Mouse (Mus musculus) gastrocnemius, postnatal 4 days (tissue): ENCODE measurements around the gene Mrtfb. TPM values are rescaled to one million over a fixed set of nuclear protein-coding genes. Genes with fewer than 3 reads are reported as not detected.
"Not testable (repeated sequence)": the region's sequence is repeated elsewhere in the genome, so short reads cannot be mapped to it uniquely, and the experiment has no call there.

Source experiments
- DNase-seq, 2 experiments: peaks; one replicate each; pipeline ENCODE4 v3.0.0; 2021 to 2022; ENCODE audit warnings: low spot score in 2 of 2, mixed read lengths in 2 of 2
- total RNA-seq, 2 experiments: library from RNA; stranded (reverse); gene quantifications; 2 replicates each; pipeline ENCODE4 v1.2.3; 2021

The Mrtfb gene
- total RNA-seq, 2 experiments from 2014 or later, result 32.0 to 32.9 TPM

DNA sequence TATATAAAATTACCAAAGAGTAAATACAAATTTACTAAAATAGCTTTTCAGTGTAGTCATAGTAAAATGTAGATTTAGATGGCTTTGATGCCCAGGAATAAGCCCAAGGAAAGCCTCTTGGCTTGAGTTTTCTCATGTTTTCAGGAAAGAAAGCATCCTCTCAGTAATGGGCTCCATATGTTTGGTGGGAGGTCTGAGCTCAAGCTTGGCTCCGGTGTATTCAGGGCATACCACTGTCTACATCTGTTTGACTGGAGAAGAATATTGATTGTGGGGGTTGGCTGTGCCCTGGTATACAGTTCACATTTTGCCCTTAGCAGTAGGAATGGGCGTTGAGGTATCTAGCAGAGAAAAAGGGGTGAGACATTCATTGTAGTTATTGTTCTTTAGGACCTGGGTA lies 13.1 kb downstream of the Mrtfb start:
- no peak for DNase-seq

DNA sequence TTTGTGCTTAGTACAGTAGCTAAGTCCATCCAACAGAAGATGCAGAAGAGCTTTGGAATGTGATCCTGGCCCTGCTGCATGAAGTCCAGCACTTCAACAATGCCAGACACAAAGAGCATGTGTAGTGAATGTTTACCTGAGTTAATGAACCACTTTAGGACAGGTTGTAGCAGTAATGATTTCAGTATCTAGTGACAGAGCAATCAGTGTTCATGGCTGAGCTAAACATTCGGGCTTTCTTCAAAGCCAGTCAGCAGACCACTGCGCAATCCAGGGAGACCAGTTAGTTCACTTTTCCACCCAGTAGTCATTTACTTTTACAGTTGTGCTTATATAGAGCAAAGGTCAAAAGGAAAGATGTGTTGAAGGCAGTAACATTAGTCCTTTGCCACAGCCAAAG lies 20.0 kb downstream of the Mrtfb start:
- DNase-seq, result no peak

DNA sequence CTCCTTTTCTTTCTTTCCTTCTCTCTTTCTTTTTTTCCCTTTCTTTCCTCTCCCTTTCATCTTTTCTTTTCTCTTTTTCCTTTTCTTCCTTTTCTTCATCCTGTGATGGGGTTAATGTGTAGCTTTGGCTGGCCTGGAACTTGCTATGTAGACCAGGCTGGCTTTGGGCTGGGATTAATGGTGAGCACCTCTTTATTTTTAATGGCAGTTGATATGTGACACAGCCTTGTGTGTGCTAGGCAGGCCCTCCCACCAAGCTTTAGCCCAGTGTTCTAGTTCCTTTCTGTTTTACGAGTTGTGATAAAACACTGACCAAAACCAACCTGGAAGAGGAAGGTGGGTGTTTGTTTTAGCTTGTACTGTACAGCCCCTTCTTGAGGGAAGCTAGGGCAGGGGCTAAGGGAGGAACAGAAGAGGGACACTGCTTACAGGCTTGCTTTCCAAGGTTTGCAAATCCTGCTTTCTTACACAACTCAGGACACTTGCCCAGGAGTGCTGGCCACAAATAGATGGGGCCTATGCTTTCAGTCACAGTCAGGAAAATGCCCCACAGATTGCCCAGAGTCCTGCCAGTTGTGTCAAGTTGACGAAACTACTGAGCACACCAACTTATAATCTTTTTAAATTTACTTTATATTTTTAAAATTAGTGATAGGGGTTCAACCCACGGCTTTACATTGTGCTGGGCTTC lies 20.6 kb downstream of the Mrtfb start:
- DNase-seq, result no peak

DNA sequence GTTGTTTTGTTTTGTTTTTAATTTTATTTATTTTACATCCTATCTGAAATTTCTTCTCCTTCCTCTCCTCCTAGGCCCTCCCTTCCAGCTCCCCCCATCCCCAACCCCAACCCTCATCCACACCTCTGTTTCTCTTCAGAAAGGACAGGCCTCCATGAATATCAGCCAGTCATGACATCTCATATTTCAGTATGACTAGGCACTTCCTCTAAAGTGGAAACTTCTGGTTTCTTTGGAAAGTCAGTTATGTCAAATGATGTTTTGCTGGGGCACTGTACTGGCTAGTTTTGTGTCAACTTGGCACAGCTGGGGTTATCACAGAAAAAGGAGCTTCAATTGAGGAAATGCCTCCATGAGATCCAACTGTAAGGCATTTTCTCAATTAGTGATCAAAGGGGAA lies 30.1 kb downstream of the Mrtfb start:
- DNase-seq, result not testable (repeated sequence)

- no peak for DNase-seq
These were observed 41.6 kb downstream of the Mrtfb start for GRCm38 (mm10) chr16:13297860-13298259.

- no peak for DNase-seq
These were observed 42.7 kb downstream of the Mrtfb start for GRCm38 (mm10) chr16:13298991-13299390.

- DNase-seq, result no peak
These were observed 49.9 kb downstream of the Mrtfb start for GRCm38 (mm10) chr16:13306065-13306695.

DNA sequence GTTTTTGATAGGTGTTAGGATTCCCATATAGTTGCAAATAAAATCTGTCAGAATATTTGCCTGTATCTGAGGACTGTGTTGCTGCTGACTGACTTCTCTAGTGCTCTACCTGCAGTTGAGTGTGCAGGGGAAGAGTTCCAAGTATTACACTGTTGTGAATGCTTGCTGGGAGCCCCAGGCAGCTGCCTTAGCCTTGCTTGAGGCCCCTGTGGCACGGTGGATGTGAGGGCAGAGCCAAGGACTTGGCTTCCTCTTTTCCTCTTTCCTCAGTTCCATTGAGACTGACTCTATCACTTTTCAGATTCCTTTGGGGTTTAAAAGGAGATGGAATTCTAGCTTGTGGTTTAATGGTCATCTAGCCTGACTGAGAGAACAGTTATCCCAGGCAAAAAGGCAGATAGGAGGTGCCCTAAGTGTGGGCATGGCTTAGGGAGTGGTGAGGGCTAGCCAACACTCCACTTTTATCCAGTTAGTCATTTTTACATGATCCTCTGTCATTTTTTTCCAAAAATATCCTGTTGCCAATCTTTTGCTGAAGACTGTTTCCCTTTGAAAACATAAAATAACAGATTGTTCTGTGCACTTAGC lies 53.9 kb downstream of the Mrtfb start:
- DNase-seq, result no peak

DNA sequence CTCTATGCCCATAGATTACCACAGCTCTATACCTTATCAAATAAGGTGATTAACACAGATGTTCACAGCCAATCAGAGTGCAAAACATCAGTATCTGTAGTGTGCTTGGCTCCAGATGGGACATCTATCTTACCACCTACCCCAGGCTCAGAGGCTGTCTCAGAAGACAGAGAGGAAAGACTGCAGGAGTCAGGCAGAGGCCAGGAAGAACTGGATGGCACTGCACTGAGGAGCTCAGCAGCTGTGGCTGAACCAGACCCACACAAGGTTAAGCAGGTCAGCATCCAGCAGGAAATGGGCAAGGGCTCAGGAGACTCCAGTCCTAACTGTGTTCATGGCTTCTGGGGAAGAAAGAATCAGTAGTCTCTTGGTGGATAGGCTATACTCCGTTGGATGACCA lies 55.1 kb downstream of the Mrtfb start:
- no peak for DNase-seq

DNA sequence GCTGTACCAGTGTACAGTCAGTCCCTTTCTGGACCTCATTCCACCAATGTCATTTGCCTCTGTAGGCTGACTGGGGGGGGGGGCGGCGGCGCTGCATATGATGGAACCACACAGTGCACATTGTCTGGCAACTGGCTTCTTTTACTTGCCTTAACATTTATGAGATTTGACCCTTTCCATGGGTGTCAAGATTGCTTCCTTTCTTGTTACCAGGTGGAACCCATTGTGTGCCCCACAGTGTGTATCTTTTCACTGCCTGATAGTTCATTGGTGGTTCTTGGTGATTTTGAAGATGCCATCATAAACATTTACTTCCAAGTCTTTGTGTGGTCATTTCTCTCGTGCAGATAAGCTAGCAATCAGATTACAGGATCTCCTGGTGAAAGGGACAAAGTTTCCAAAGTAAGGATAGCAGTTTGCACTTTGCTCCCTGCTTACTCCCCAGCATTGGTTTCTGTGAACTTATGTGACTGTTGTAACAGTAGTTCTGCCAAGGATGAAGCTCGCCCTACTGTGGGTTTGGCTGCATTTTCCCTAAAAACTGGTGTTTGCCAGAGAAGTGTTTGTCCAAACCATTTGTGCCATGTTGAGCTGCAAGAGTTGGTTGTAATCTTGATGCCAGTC lies 56.9 kb downstream of the Mrtfb start:
- DNase-seq, result no peak

- no peak for DNase-seq
These were observed 67.5 kb downstream of the Mrtfb start for GRCm38 (mm10) chr16:13323751-13324150.

DNA sequence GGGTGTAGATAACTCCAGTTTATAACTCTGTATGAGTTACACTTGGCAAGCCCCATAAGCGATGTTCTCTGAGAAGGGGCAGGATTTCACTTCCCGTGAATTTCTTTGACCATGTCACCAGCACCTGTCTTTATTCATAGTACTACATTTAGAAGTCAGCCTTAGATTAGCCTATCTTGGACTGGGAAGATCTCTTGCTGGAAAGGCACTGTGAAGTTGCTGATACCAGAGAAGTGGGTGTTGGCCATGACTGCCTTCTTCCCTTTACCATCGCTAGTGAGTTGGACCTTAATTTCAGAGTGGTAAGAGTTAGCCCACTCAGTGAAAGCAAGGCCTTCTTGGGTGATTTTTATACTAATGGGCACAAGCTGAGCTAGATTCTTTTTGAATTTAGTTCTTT lies 70.3 kb downstream of the Mrtfb start:
- DNase-seq, result no peak

DNA sequence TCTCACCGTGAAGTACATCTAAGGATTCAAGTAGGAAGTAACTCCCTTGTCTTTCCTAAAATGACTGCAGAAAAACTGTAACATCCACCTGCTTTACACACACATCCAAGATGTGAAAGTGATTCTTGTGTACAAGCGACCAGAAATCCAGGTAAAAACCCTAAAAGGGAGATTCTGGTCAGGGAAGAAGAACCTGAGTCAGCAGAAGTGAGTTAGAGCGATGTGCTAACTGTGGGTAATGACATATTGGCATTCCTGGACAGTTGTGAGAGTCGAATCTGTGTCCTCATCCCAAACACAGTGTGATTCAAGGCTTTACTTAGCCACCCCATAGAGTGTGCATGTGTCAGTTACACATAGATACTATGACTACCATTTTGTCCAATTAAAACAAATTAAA lies 72.4 kb downstream of the Mrtfb start:
- no peak for DNase-seq

DNA sequence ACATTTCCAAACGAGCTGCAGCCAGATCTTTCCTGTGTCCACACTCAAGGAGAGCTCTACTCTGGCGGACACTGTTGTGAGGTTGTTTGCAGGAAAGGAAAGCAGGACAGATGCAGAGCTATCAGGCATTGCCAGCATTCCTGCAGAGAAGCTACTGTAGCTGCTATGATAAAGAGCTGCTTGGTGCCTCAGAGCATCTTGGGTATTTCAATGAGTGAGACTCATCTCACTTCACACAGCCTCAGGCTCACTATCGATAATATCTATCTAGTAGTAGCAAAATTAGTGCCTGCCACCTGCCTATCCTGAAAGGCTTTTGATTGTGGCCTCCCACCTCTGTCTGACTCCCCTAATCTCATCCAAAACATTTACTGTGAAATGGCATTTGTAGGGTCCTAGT lies 73.4 kb downstream of the Mrtfb start:
- DNase-seq, result no peak

- no peak for DNase-seq
These were observed 74.0 kb downstream of the Mrtfb start for GRCm38 (mm10) chr16:13330221-13330659.

DNA sequence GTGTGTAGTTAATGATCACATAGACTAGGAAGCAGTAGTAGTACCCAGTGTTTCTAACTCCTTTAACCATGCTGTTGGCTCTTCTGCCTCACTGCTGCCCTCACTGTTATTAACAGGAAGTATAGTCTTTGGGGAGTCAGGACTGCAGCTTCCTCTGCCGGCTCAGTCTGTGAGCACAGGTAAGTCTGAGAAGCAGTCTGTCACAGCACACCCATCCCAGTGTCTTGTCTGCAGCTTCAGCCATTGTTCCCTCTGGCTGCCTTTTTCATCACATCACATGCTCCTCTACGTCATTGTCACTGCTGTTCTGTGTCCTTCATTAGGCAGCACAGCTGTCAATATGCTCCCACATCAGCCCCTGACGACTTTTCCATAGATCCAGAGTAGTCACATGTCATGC lies 75.6 kb downstream of the Mrtfb start:
- DNase-seq, result no peak

DNA sequence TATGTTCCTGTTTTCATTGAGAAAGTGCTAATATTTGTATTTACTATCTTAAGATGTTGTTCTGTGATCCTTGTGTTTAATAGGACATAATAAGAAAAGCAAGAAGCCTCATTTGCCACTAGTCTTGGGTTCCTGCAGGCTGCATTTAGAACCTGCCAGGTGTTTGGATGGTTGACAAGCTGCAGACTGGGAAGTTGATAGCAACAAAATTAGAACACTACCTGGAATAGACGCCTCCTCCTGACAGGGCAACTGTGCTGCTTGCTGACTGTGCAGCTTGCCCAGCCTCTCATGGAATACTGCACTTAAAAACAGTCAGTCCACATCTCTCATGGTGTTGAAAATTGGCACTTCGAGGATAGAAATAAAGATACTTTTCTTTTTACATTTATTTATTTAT lies 76.3 kb downstream of the Mrtfb start:
- no peak for DNase-seq

DNA sequence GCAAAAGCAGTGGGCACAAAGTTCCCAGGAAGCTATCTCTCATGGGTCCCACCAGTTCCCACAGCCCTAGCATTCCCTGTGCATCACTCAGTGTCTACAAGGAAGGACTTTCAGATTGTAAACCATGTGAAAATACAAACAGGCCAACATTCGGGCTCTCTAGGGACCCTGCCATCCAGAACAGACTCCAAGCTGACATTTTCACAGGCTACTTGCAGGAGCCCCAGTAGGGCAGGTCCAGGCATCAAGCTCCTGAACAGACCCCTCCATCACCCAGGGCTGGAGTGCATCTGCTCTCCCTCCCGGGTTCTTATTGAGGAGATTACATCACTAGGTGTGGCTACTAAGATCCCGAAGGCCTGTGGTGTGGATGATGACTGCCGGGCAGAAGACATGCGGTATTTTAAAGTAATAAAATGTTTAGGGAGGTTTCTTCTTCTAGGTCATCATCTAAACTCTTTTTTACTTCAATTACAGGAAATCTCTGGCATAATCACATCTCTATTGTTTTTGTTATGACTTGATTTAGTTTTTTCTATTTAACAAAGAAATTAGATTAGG lies 77.6 kb downstream of the Mrtfb start:
- DNase-seq, result no peak

DNA sequence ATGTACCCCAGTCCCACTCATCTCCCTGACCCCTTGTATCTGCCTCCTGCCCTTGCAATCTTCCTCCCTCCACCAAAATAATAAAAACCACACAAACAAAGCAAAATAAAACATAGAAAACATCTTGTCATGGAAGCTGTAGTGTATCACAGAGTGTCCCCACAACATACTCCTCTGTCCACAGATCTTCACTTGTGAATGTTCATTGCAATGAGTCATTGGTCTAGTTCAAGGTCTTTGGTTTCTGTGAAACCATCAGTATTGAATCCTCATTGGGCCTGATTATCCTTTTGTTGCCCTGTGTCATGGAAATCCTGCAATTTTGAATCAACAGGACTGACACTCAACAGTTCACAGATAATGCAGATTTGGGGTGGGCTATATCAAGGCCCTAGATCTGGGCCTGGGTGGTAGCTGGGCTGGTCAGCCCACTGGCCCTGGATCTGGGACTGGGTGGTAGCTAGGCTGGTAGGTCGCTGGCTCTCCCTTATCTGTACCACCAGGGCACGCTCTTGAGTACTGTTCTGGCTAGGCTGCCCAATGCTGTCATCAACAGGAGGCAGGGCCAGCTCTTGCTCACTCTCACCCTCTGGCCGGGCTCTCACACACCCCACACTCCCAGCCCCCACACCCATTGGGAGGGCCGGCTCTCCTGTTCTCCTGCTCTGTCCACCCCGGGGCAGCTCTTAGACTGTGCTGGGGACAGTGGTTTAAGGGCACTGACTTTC lies 80.4 kb downstream of the Mrtfb start:
- no peak for DNase-seq

- no peak for DNase-seq
These were observed 81.8 kb downstream of the Mrtfb start for GRCm38 (mm10) chr16:13338094-13338493.

- no peak for DNase-seq
These were observed 83.2 kb downstream of the Mrtfb start for GRCm38 (mm10) chr16:13339433-13339832.
